Mouse (Mus musculus): ENCODE data around the gene Donson.

DNA sequence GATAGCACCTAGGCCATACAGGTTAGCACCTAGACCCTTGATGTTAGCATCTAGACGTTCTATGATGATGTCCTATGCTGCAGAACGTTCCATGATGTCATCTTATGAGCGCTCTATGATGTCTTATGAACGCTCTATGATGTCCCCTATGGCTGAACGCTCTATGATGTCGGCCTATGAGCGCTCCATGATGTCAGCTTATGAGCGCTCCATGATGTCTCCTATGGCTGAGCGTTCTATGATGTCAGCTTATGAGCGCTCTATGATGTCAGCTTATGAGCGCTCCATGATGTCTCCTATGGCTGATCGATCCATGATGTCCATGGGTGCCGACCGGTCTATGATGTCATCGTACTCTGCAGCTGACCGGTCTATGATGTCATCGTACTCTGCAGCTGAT lies 31.3 kb downstream of the Donson start:
- TF ChIP-seq CTCF (IDR thresholded peaks at IDR 0.05; ENCODE audit: borderline replicate concordance, insufficient read depth, low read length): no peak
- no peak for TF ChIP-seq POLR2A (IDR thresholded peaks at IDR 0.05; ENCODE audit: low read depth, low read length)

Measured in embryonic fibroblast, embryonic 13.5 days (primary cell).